Mouse (Mus musculus) myocyte (in vitro differentiated cells): Measurements from ENCODE around the gene Pum2.

Experiments
- E2F4 ChIP-seq: IDR thresholded peaks from one replicate; pipeline ENCODE4 v1.6.1; 2011; ENCODE audit warnings: mild to moderate bottlenecking, control low read depth, moderate library complexity; ENCODE audit not compliant: insufficient read depth
- USF1 ChIP-seq: IDR thresholded peaks from one replicate; pipeline ENCODE4 v1.6.1; 2011; ENCODE audit warnings: low read depth, mild to moderate bottlenecking, control low read depth, moderate library complexity

GRCm38 (mm10) chr12:8781681-8782378 is 107.9 kb downstream of the Pum2 start:
- TF ChIP-seq USF1 (no peak), E2F4 (no peak)
